Mouse (Mus musculus) megakaryocyte, embryonic 14.5 days (primary cell): ENCODE data around the gene Mapk8.

Source experiments
- FLI1 ChIP-seq: IDR thresholded peaks from 2 replicates; pipeline ENCODE4 v1.6.1; 2012; ENCODE audit warnings: low read length, inconsistent platforms, mixed read lengths
- GATA1 ChIP-seq: IDR thresholded peaks from 3 replicates; pipeline ENCODE4 v1.6.1; 2012; ENCODE audit warnings: mixed read lengths, low read length, inconsistent platforms, borderline replicate concordance

GRCm38 (mm10) chr14:33369375-33369774, 77.6 kb downstream of the Mapk8 start:
- TF ChIP-seq GATA1 (no peak), FLI1 (no peak)
